Mouse (Mus musculus) liver, postnatal 0 days (tissue): ENCODE results near the gene Gjd3.

ENCODE experiments used
- CTCF ChIP-seq: sonication (generic); IDR thresholded peaks from 2 replicates; pipeline ENCODE4 v1.5.1; 2016; ENCODE audit warnings: antibody characterized with exemption, low read depth
- EP300 ChIP-seq: IDR thresholded peaks from 2 replicates; pipeline ENCODE4 v1.6.1; 2016; ENCODE audit warnings: antibody characterized with exemption, low read depth, mild to moderate bottlenecking

DNA sequence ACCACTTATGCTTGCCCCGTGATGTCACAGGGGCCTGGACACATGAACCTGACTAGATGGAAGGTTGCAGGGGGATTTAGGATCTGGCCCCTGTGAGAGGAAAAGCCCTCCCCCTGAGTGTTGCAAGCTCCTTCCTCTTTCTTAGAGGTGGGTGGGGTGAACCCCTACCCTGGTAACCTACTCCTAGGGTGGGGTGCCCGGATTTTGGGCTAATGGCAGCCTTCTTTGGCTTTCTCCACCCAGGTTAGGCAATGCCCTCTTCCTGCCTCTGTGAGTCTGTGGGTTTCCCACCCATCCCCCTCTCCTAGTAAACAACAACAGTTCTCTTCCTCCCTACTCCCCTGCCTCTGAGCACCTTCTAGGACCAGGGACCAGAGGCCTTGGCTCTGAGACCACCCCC, 30.1 kb downstream of the Gjd3 start:
- TF ChIP-seq CTCF = no peak
- no peak for TF ChIP-seq EP300
